Mouse (Mus musculus) liver (tissue): ENCODE results near the gene Hoxb5.

Experiments
- DNase-seq: peaks from one replicate; pipeline ENCODE4 v3.0.0-alpha.2; 2020; ENCODE audit warnings: mixed read lengths

Gene Hoxb5

GRCm38 (mm10) chr11:96272024-96272921 is 30.9 kb upstream of the Hoxb5 start:
- DNase-seq, result no peak

- no peak for DNase-seq
Observed at GRCm38 (mm10) chr11:96274428-96274827, 28.7 kb upstream of the Hoxb5 start.

DNA sequence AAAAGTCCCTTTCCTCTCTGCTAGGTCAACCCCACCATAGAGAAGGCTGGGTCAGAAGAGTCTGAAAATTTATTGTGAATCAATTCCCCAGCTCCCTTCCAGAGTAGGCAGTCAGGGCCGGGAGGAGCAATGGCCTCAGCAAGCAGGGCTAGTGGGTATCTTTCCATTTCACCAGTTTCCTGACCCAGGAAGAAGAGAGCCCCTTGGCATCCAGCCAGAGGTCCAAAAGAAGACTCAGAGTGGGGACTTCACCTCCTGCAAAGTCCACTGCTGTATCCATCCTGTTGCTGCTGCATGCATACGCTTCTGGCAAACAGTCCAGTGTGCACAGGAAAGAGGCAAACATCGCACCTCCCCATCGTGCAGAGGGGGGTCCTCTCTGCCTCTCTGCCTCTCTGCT is 27.2 kb upstream of the Hoxb5 start:
- DNase-seq, result no peak

- no peak for DNase-seq
Observed at GRCm38 (mm10) chr11:96277151-96278044, 25.7 kb upstream of the Hoxb5 start.

- no peak for DNase-seq
Observed at GRCm38 (mm10) chr11:96278324-96278723, 24.8 kb upstream of the Hoxb5 start.

GRCm38 (mm10) chr11:96278773-96279172 is 24.4 kb upstream of the Hoxb5 start:
- peak; percentile 73 for DNase-seq

DNA sequence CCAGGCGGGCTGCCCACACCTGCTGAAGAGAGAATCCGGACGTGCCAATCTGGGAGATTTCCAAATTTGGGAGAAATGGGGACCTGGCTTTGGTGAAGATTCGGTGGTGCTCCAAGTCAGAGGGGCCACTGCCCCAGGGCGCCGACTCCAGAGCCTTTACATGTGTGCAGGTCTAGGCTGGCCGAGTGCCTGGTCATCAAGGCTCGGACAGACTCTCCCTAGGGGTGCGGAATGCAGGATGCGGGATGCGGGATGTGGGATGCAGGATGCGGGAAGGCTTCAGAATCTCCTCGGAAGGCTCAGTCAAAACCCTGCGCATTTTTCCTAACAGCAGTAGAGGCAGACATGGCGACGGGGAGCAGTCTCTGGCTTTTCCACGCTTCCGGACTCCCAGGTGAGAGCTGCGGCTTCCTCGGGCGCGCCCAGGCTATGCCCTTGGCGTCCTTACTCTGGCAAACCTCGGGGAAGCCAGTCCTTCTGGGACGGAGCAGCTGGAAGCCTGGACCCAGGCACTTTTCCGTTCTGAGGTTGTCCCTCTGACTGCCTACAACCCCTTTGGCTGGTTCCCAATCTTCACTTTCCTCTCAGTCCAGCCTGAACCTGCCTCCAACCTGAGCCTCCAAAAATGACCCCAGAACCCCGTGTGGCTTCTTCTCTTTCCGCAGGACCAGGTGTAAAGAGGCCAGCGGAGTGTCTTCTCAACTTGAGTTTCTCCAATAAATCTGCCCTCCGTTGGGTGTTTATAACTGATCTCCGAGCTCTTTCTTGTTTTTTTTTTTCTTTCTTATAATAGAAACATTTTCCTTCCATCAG is 23.5 kb upstream of the Hoxb5 start:
- DNase-seq, result no peak

GRCm38 (mm10) chr11:96280399-96281378 is 22.4 kb upstream of the Hoxb5 start:
- DNase-seq, result no peak

DNA sequence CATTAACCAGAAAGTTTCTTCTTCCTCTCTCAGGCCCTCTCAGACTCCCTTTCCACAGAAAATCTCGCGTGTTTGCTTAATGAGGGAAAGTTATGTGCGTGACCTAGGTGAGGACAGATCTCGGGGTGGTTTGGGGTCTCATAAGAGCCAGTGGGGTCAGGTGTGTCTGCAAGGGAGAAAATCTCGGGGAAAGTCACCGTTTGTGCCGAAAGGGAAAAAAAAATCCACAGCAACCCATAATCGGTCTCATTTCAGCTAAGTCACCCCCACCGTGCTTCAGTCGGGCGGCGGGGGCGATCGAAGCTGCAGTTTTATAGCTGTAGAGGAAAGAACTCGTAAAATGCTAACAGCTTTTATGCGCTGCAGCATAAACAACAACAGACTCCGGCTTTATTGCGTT is 21.7 kb upstream of the Hoxb5 start:
- no peak for DNase-seq

DNA sequence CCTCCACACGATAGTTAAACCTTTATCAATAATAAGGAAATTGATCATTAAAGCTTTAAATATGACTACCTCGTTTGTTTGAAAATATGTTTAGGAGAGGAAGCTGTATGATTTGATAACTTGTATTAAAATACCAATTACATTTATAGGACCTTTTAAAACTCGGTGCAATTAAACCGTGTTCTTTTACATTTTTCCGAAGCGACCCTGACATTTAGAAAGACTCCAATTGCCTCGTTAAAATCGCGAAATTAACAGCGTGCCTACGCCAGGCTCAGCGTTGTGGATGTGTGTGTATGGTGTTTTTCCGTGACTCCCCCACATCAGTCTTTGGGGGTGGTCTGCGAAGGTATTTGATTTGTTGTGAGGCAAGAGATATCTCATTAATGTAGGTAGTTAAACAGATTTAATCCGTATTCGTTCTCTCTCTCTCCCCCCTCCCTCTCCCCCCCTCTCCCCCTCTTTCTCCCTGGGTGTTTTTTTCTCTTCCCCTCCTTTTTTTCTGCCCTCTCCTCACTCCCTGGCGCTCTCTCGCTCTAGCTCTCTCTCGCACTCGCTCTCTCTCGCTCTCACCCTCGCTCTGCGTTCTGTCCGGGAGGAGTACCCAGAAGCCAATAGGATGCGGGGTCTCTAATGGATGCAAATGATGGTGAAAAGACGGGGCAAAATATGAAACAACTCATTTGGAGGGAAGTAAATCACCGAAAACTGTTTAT is 21.1 kb upstream of the Hoxb5 start, which contains the start of gene Hoxb8:
Gene Hoxb8 (plus strand): TSS at position 51 of the 716 bp plus-strand sequence.
- DNase-seq, result no peak

DNA sequence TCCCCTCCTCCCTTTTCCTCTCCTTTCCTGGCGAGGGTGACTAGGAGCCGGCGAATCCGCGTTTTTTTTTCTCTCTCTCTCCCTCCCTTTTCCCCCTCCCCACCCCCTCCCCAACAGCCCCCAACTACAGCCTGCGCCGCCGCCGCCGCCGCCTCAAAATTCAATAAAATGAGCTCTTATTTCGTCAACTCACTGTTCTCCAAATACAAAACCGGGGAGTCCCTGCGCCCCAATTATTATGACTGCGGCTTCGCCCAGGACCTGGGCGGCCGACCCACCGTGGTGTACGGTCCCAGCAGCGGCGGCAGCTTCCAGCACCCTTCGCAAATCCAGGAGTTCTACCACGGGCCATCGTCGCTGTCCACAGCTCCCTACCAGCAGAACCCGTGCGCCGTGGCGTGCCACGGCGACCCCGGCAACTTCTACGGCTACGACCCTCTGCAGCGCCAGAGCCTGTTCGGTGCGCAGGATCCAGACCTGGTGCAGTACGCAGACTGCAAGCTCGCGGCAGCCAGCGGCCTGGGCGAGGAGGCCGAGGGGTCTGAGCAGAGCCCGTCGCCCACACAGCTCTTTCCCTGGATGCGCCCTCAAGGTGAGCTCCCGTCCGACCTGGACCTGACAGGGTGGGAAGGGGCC is 20.2 kb upstream of the Hoxb5 start:
- DNase-seq, result no peak

- no peak for DNase-seq
Observed at GRCm38 (mm10) chr11:96284041-96284749, 18.9 kb upstream of the Hoxb5 start.

- peak; percentile 49 for DNase-seq
Observed at GRCm38 (mm10) chr11:96284774-96285734, 18.1 kb upstream of the Hoxb5 start.

- no peak for DNase-seq
Observed at GRCm38 (mm10) chr11:96285771-96286738, 17.1 kb upstream of the Hoxb5 start, which contains the start of gene Hoxb7. TSS of gene Hoxb7 (plus strand) at chr11:96286623.

GRCm38 (mm10) chr11:96286739-96287385 is 16.3 kb upstream of the Hoxb5 start:
- no peak for DNase-seq

GRCm38 (mm10) chr11:96287411-96287810 is 15.7 kb upstream of the Hoxb5 start:
- DNase-seq, result no peak
